Mouse (Mus musculus) embryonic facial prominence, embryonic 15.5 days (tissue): ENCODE measurements around the gene Sik3. TPM values are rescaled to one million over a fixed set of nuclear protein-coding genes. Genes with fewer than 3 reads are reported as not detected.
A peak's percentile ranks its signal among the peaks of the same experiment; 100 is the strongest.

Experiments used
- ATAC-seq: fragments of 200-750 bp; cut with Nextera tagmentation; 2 replicates; pipeline ENCODE4 v1.8.0; 2017; ENCODE audit warnings: low read depth, moderate TSS enrichment; ENCODE audit not compliant: insufficient number of reproducible peaks, low FRiP score, low TSS enrichment
- H3K27ac ChIP-seq: fragments of 300-500 bp; sonication (generic); replicated peaks from 2 replicates; pipeline ENCODE4 v1.5.1; 2015; ENCODE audit warnings: mild to moderate bottlenecking, inconsistent platforms
- H3K27me3 ChIP-seq: fragments of 300-500 bp; sonication (generic); 2 replicates; pipeline ENCODE4 v1.6.1; 2015; ENCODE audit warnings: inconsistent platforms
- H3K36me3 ChIP-seq: fragments of 300-500 bp; sonication (generic); 2 replicates; pipeline ENCODE4 v1.6.1; 2015; ENCODE audit warnings: mild to moderate bottlenecking, inconsistent platforms
- H3K4me1 ChIP-seq: fragments of 300-500 bp; sonication (generic); 2 replicates; pipeline ENCODE4 v1.6.1; 2015; ENCODE audit warnings: inconsistent platforms
- H3K4me2 ChIP-seq: fragments of 300-500 bp; sonication (generic); replicated peaks from 2 replicates; pipeline ENCODE4 v1.6.1; 2015; ENCODE audit warnings: mild to moderate bottlenecking, inconsistent platforms
- H3K4me3 ChIP-seq: fragments of 300-500 bp; sonication (generic); replicated peaks from 2 replicates; pipeline ENCODE4 v1.5.1; 2015; ENCODE audit warnings: mild to moderate bottlenecking, inconsistent platforms
- H3K9ac ChIP-seq: fragments of 300-500 bp; sonication (generic); 2 replicates; pipeline ENCODE4 v1.6.1; 2015; ENCODE audit warnings: inconsistent platforms
- H3K9me3 ChIP-seq: fragments of 300-500 bp; sonication (generic); replicated peaks from 2 replicates; pipeline ENCODE4 v1.6.1; 2016; ENCODE audit warnings: inconsistent platforms
- WGBS: fragments of 180-500 bp; shearing (Covaris S2); methylation state at CpG from one replicate; pipeline ENCODE4 v1.1.7; 2015; 5-methylcytosine and 5-hydroxymethylcytosine counted together
- polyA plus RNA-seq: library from polyadenylated mRNA; unstranded; fragments of >200 nt; fragmentation: Nextera tagmentation; extraction: Ambion mirVana; gene quantifications from 2 replicates; pipeline ENCODE4 v1.2.1, GENCODE M21; 2015

Gene Sik3
- polyA plus RNA-seq, 1 experiment from 2014 or later: 15.1 TPM

GRCm38 (mm10) chr9:46227064-46227614 lies 214.5 kb downstream of the Sik3 start:
- H3K27ac ChIP-seq: no peak overlapping the region
- H3K36me3 ChIP-seq: peaks cover 10% of the 10 kb centered on the region
- H3K9me3 ChIP-seq: no peaks in the 10 kb centered on the region
- H3K4me1 ChIP-seq: peaks cover 13% of the 10 kb centered on the region
- H3K4me3 ChIP-seq: no peak overlapping the region
- H3K27me3 ChIP-seq: no peaks in the 10 kb centered on the region
- no peak overlapping the region for H3K9ac ChIP-seq
- WGBS: 83% methylated on average over 3 of the region's 3 CpGs
- no peak overlapping the region for H3K4me2 ChIP-seq
- no peak for ATAC-seq

GRCm38 (mm10) chr9:46228491-46228890 lies 215.9 kb downstream of the Sik3 start, which contains the start of gene Apoa1:
Apoa1 (plus strand) TSS chr9:46228580.
- WGBS: 62% methylated on average over 9 of the region's 9 CpGs
- Histone ChIP-seq H3K4me1 (peaks cover 13% of the 10 kb centered on the region), H3K27me3 (no peaks in the 10 kb centered on the region), H3K36me3 (no peaks in the 10 kb centered on the region), H3K4me3 (no peak within 1 kb of the TSS), H3K4me2 (peak within 1 kb of the TSS; percentile 90; the same call in 1 of the 2 replicates), H3K9ac (no peak within 1 kb of the TSS), H3K27ac (no peak within 1 kb of the TSS), H3K9me3 (no peaks in the 10 kb centered on the region)
- ATAC-seq: no peak

GRCm38 (mm10) chr9:46229573-46230449 lies 217.2 kb downstream of the Sik3 start:
- Histone ChIP-seq H3K4me2 (peak overlapping the region; percentile 90), H3K4me1 (peaks cover 13% of the 10 kb centered on the region), H3K9ac (peak overlapping the region; percentile 35), H3K4me3 (peak overlapping the region; percentile 49), H3K27ac (no peak overlapping the region), H3K9me3 (no peaks in the 10 kb centered on the region), H3K36me3 (no peaks in the 10 kb centered on the region), H3K27me3 (no peaks in the 10 kb centered on the region)
- peak; percentile 87 for ATAC-seq
- WGBS: 15% methylated on average over 37 of the region's 37 CpGs

- Histone ChIP-seq H3K4me2 (peak overlapping the region; percentile 90), H3K36me3 (no peaks in the 10 kb centered on the region), H3K9me3 (no peaks in the 10 kb centered on the region), H3K4me1 (peaks cover 13% of the 10 kb centered on the region), H3K27me3 (no peaks in the 10 kb centered on the region), H3K9ac (peak overlapping the region; percentile 35; the same call in 1 of the 2 replicates), H3K4me3 (peak overlapping the region; percentile 49), H3K27ac (no peak overlapping the region)
- WGBS: 19% methylated on average over 13 of the region's 13 CpGs
- no peak for ATAC-seq
These were observed 217.9 kb downstream of the Sik3 start for GRCm38 (mm10) chr9:46230450-46230975.

GRCm38 (mm10) chr9:46235196-46235595 lies 222.6 kb downstream of the Sik3 start:
- H3K27me3 ChIP-seq: no peaks in the 10 kb centered on the region
- no peak for ATAC-seq
- H3K27ac ChIP-seq: no peak overlapping the region
- no peaks in the 10 kb centered on the region for H3K9me3 ChIP-seq
- no peak overlapping the region for H3K4me3 ChIP-seq
- H3K36me3 ChIP-seq: no peaks in the 10 kb centered on the region
- H3K4me1 ChIP-seq: 0 out of 2 replicates have a peak, but pooled peaks cover 5% of the 10 kb centered on the region
- no peak overlapping the region for H3K4me2 ChIP-seq
- WGBS: 79% methylated on average over 6 of the region's 6 CpGs
- no peak overlapping the region for H3K9ac ChIP-seq

GRCm38 (mm10) chr9:46235596-46235648 lies 222.8 kb downstream of the Sik3 start, which contains the start of gene Apoc3:
Apoc3 (minus strand) TSS chr9:46235636.
- Histone ChIP-seq H3K4me2 (no peak within 1 kb of the TSS), H3K36me3 (no peaks in the 10 kb centered on the region), H3K27ac (no peak within 1 kb of the TSS), H3K9me3 (no peaks in the 10 kb centered on the region), H3K4me3 (no peak within 1 kb of the TSS), H3K9ac (no peak within 1 kb of the TSS), H3K4me1 (0 out of 2 replicates have a peak, but pooled peaks cover 3% of the 10 kb centered on the region), H3K27me3 (no peaks in the 10 kb centered on the region)
- no peak for ATAC-seq

GRCm38 (mm10) chr9:46235649-46236048 lies 223.0 kb downstream of the Sik3 start:
- Histone ChIP-seq H3K36me3 (no peaks in the 10 kb centered on the region), H3K4me3 (no peak overlapping the region), H3K27ac (no peak overlapping the region), H3K9ac (no peak overlapping the region), H3K4me2 (no peak overlapping the region), H3K9me3 (no peaks in the 10 kb centered on the region), H3K4me1 (0 out of 2 replicates have a peak, but pooled peaks cover under 1% of the 10 kb centered on the region), H3K27me3 (no peaks in the 10 kb centered on the region)
- ATAC-seq: no peak
- 50% methylated on average over 4 of the region's 4 CpGs for WGBS

- Histone ChIP-seq H3K27me3 (no peaks in the 10 kb centered on the region), H3K9me3 (no peaks in the 10 kb centered on the region), H3K4me1 (no peaks in the 10 kb centered on the region), H3K4me3 (no peak overlapping the region), H3K4me2 (no peak overlapping the region), H3K27ac (no peak overlapping the region), H3K36me3 (no peaks in the 10 kb centered on the region), H3K9ac (no peak overlapping the region)
- ATAC-seq: no peak
- 90% methylated on average over 7 of the region's 7 CpGs for WGBS
These were observed 226.2 kb downstream of the Sik3 start for GRCm38 (mm10) chr9:46238850-46239249.

- WGBS: 67% methylated on average over 7 of the region's 7 CpGs
- no peak for ATAC-seq
These were observed 228.0 kb downstream of the Sik3 start, which contains the start of gene Apoa4 for GRCm38 (mm10) chr9:46240526-46241153. Apoa4 (plus strand) TSS chr9:46240696.

GRCm38 (mm10) chr9:46241818-46242217 lies 229.2 kb downstream of the Sik3 start:
- no peak overlapping the region for H3K27ac ChIP-seq
- no peaks in the 10 kb centered on the region for H3K27me3 ChIP-seq
- no peaks in the 10 kb centered on the region for H3K4me1 ChIP-seq
- no peak overlapping the region for H3K4me3 ChIP-seq
- no peak for ATAC-seq
- 70% methylated on average over 2 of the region's 2 CpGs for WGBS
- H3K4me2 ChIP-seq: no peak overlapping the region
- H3K9ac ChIP-seq: no peak overlapping the region
- no peaks in the 10 kb centered on the region for H3K36me3 ChIP-seq
- no peaks in the 10 kb centered on the region for H3K9me3 ChIP-seq

More at GRCm38 (mm10) chr9:46240526-46241153, 228.0 kb downstream of the Sik3 start, which contains the start of gene Apoa4:
- H3K27me3 ChIP-seq: no peaks in the 10 kb centered on the region
- no peak within 1 kb of the TSS for H3K27ac ChIP-seq
- H3K4me3 ChIP-seq: no peak within 1 kb of the TSS
- no peak within 1 kb of the TSS for H3K4me2 ChIP-seq
- no peaks in the 10 kb centered on the region for H3K4me1 ChIP-seq
- H3K36me3 ChIP-seq: no peaks in the 10 kb centered on the region
- H3K9ac ChIP-seq: no peak within 1 kb of the TSS
- no peaks in the 10 kb centered on the region for H3K9me3 ChIP-seq

- Histone ChIP-seq H3K4me1 (no peaks in the 10 kb centered on the region), H3K36me3 (no peaks in the 10 kb centered on the region), H3K27me3 (no peaks in the 10 kb centered on the region), H3K27ac (no peak overlapping the region), H3K4me2 (no peak overlapping the region), H3K9me3 (no peaks in the 10 kb centered on the region), H3K9ac (no peak overlapping the region), H3K4me3 (no peak overlapping the region)
- WGBS: 47% methylated on average over 4 of the region's 4 CpGs
- peak; percentile 64; the same call in 1 of the 2 replicates for ATAC-seq
These were observed 230.5 kb downstream of the Sik3 start for GRCm38 (mm10) chr9:46243122-46243521.
